Mouse (Mus musculus) small intestine, adult 2 months (tissue): Measurements from ENCODE around the gene Olfr20. TPM values are rescaled to one million over a fixed set of nuclear protein-coding genes. Genes with fewer than 3 reads are reported as not detected.
"Not testable (repeated sequence)": the region's sequence is repeated elsewhere in the genome, so short reads cannot be mapped to it uniquely, and the experiment has no call there.

Source experiments
- H3K27ac ChIP-seq: fragments of 200-500 bp; 2 replicates; pipeline ENCODE4 v1.5.1; 2012; ENCODE audit warnings: low read depth, low read length, control low read depth, inconsistent platforms; ENCODE audit not compliant: insufficient read depth
- H3K27me3 ChIP-seq: fragments of 200-500 bp; 2 replicates; pipeline ENCODE4 v1.6.1; 2012; ENCODE audit warnings: mild to moderate bottlenecking, moderate library complexity, low read length, inconsistent platforms; ENCODE audit not compliant: control insufficient read depth, insufficient read depth
- H3K36me3 ChIP-seq: fragments of 200-500 bp; 2 replicates; pipeline ENCODE4 v1.6.1; 2012; ENCODE audit warnings: mild to moderate bottlenecking, low read length, control low read depth, inconsistent platforms; ENCODE audit not compliant: control insufficient read depth, insufficient read depth
- H3K4me1 ChIP-seq: fragments of 200-500 bp; 2 replicates; pipeline ENCODE4 v1.6.1; 2012; ENCODE audit warnings: low read length, inconsistent platforms, mixed read lengths; ENCODE audit not compliant: control insufficient read depth, insufficient read depth, insufficient read length
- H3K4me3 ChIP-seq: fragments of 200-500 bp; 2 replicates; pipeline ENCODE4 v1.5.1; 2012; ENCODE audit warnings: low read depth, mild to moderate bottlenecking, control low read depth, inconsistent platforms, low read length, moderate library complexity
- CTCF ChIP-seq: fragments of 200-500 bp; IDR thresholded peaks from 2 replicates; pipeline ENCODE4 v1.5.1; 2012; ENCODE audit warnings: low read depth, mild to moderate bottlenecking, control low read depth, inconsistent platforms, low read length, moderate library complexity, mixed read lengths; ENCODE audit not compliant: insufficient replicate concordance, insufficient read length; ENCODE audit errors: extremely low read depth
- POLR2A ChIP-seq: fragments of 200-500 bp; IDR thresholded peaks from 2 replicates; pipeline ENCODE4 v1.6.1; 2012; ENCODE audit warnings: low read depth, mild to moderate bottlenecking, control low read depth, inconsistent platforms, low read length, moderate library complexity
- WGBS: fragments of 180-500 bp; shearing (Covaris S2); methylation state at CpG from one replicate; pipeline ENCODE4 v1.1.7; 2018; 5-methylcytosine and 5-hydroxymethylcytosine counted together
- polyA plus RNA-seq: library from polyadenylated mRNA; depleted of rRNA; stranded (reverse); fragments of >200 nt; gene quantifications from 2 replicates; pipeline ENCODE4 v1.2.3, GENCODE M21; 2012; rRNA removed

Gene Olfr20
- polyA plus RNA-seq: 0.22 TPM in 1 of 2 replicates, not detected in the other

- Histone ChIP-seq H3K27me3 (no peaks in the 10 kb centered on the region), H3K27ac (no peak within 1 kb of the TSS), H3K4me1 (no peaks in the 10 kb centered on the region), H3K36me3 (no peaks in the 10 kb centered on the region), H3K4me3 (no peak within 1 kb of the TSS)
- 45% methylated on average over 3 of the region's 3 CpGs for WGBS
- TF ChIP-seq CTCF: no peak
- no peak for TF ChIP-seq POLR2A
Measured at GRCm38 (mm10) chr11:73350483-73350882, at the start of gene Olfr20. Gene Olfr20 (plus strand): TSS chr11:73350783.

- no peak for TF ChIP-seq POLR2A
- TF ChIP-seq CTCF: no peak
- no peaks in the 10 kb centered on the region for H3K4me1 ChIP-seq
- H3K27me3 ChIP-seq: no peaks in the 10 kb centered on the region
- H3K27ac ChIP-seq: no peak overlapping the region
- 61% methylated on average over 2 of the region's 2 CpGs for WGBS
- H3K4me3 ChIP-seq: no peak overlapping the region
- H3K36me3 ChIP-seq: peaks cover 30% of the 10 kb centered on the region
Measured at GRCm38 (mm10) chr11:73303123-73303522, 47.5 kb upstream of the Olfr20 start.

- Histone ChIP-seq H3K36me3 (peaks cover 25% of the 10 kb centered on the region), H3K27me3 (no peaks in the 10 kb centered on the region), H3K27ac (no peak overlapping the region), H3K4me3 (no peak overlapping the region), H3K4me1 (peaks cover 4% of the 10 kb centered on the region; the same call in 1 of the 2 replicates)
- 48% methylated on average over 3 of the region's 3 CpGs for WGBS
- TF ChIP-seq POLR2A (no peak), CTCF (no peak)
Measured at GRCm38 (mm10) chr11:73315961-73316360, 34.6 kb upstream of the Olfr20 start.

GRCm38 (mm10) chr11:73318581-73318980, 32.0 kb upstream of the Olfr20 start:
- H3K36me3 ChIP-seq: peaks cover 21% of the 10 kb centered on the region
- H3K27me3 ChIP-seq, H3K4me1 ChIP-seq, H3K27ac ChIP-seq, H3K4me3 ChIP-seq: not testable (repeated sequence)
- 48% methylated on average over 2 of the region's 2 CpGs for WGBS

- Histone ChIP-seq H3K27ac (peak overlapping the region; percentile 53), H3K36me3 (peaks cover 18% of the 10 kb centered on the region), H3K4me3 (peak overlapping the region; percentile 20; the same call in 1 of the 2 replicates)
- 74% methylated on average over 13 of the region's 13 CpGs for WGBS
- H3K27me3 ChIP-seq, H3K4me1 ChIP-seq: not testable (repeated sequence)
Measured at GRCm38 (mm10) chr11:73321064-73321463, 29.5 kb upstream of the Olfr20 start.

- Histone ChIP-seq H3K27me3 (no peaks in the 10 kb centered on the region), H3K4me3 (peak overlapping the region; percentile 43; the same call in 1 of the 2 replicates), H3K36me3 (peaks cover 14% of the 10 kb centered on the region), H3K4me1 (peaks cover 9% of the 10 kb centered on the region; the same call in 1 of the 2 replicates), H3K27ac (peak overlapping the region; percentile 99)
- TF ChIP-seq POLR2A (no peak), CTCF (no peak)
- WGBS: 26% methylated on average over 9 of the region's 9 CpGs
Measured at GRCm38 (mm10) chr11:73323906-73324830, 26.4 kb upstream of the Olfr20 start.

- Histone ChIP-seq H3K4me3 (no peak overlapping the region), H3K27me3 (no peaks in the 10 kb centered on the region), H3K36me3 (peaks cover under 1% of the 10 kb centered on the region; the same call in 1 of the 2 replicates), H3K27ac (peak overlapping the region; percentile 69), H3K4me1 (peaks cover 5% of the 10 kb centered on the region; the same call in 1 of the 2 replicates)
- TF ChIP-seq CTCF (no peak), POLR2A (no peak)
- 6% methylated on average over 12 of the region's 12 CpGs for WGBS
Measured at GRCm38 (mm10) chr11:73326485-73326886, 24.1 kb upstream of the Olfr20 start.

- TF ChIP-seq POLR2A: no peak
- no peak for TF ChIP-seq CTCF
- no peaks in the 10 kb centered on the region for H3K36me3 ChIP-seq
- peak overlapping the region; percentile 69; the same call in 1 of the 2 replicates for H3K27ac ChIP-seq
- H3K4me1 ChIP-seq: peaks cover 5% of the 10 kb centered on the region; the same call in 1 of the 2 replicates
- 56% methylated on average over 4 of the region's 4 CpGs for WGBS
- no peak overlapping the region for H3K4me3 ChIP-seq
- no peaks in the 10 kb centered on the region for H3K27me3 ChIP-seq
Measured at GRCm38 (mm10) chr11:73327361-73327760, 23.2 kb upstream of the Olfr20 start.
